18 mouse cellular contexts compared by ENCODE assay signal in genomic region chr15:11097967-11098702, GRCm38 (mm10). TPM values are rescaled to one million over a fixed set of nuclear protein-coding genes. Genes with fewer than 3 reads are reported as not detected.
DNase-seq lines count a peak whose midpoint lies in the region; ATAC-seq lines count a peak whose summit lies in the region.
"Had no signal": no experiment of that assay in that cellular context is flagged by ENCODE, and none has a peak within 500 bp of the region (broad histone marks: within the 10 kb centered on the region; RNA-seq: fewer than 3 reads in every experiment).

No protein-coding gene starts in this region.

- H3K4me2 ChIP-seq in kidney, embryonic 16.5 days (replicated peaks; ENCODE audit: low read depth, low read length): no peak overlapping the region
- H3K4me2 ChIP-seq in embryonic facial prominence, embryonic 13.5 days: no peak overlapping the region
- no peak overlapping the region for H3K4me2 ChIP-seq in hindbrain, embryonic 16.5 days (ENCODE audit: low read length)
- no peak overlapping the region for H3K4me2 ChIP-seq in neural tube, embryonic 13.5 days
- H3K4me2 ChIP-seq: forebrain, embryonic 12.5 days; heart, embryonic 12.5 days had no signal

- H3K9ac ChIP-seq in kidney, embryonic 16.5 days (replicated peaks; ENCODE audit: low read length): no peak overlapping the region
- H3K9ac ChIP-seq in embryonic facial prominence, embryonic 13.5 days: no peak overlapping the region
- no peak overlapping the region for H3K9ac ChIP-seq in hindbrain, embryonic 16.5 days (ENCODE audit: low read depth, low read length)
- no peak overlapping the region for H3K9ac ChIP-seq in neural tube, embryonic 13.5 days
- H3K9ac ChIP-seq: forebrain, embryonic 12.5 days; heart, embryonic 12.5 days had no signal

- WGBS in kidney, embryonic 16.5 days: 21% methylated on average over 4 of the region's 4 CpGs
- WGBS in embryonic facial prominence, embryonic 13.5 days: 50% methylated on average over 4 of the region's 4 CpGs
- 60% methylated on average over 4 of the region's 4 CpGs for WGBS in hindbrain, embryonic 16.5 days
- 54% methylated on average over 4 of the region's 4 CpGs for whole genome bisulfite sequencing in neural tube, embryonic 13.5 days

- H3K4me1 ChIP-seq in kidney, embryonic 16.5 days (ENCODE audit: insufficient read depth, low read length): 0 out of 2 replicates have a peak, but pooled peaks cover 8% of the 10 kb centered on the region
- peaks cover 10% of the 10 kb centered on the region; the same call in 1 of the 2 replicates for H3K4me1 ChIP-seq in embryonic facial prominence, embryonic 13.5 days
- H3K4me1 ChIP-seq in hindbrain, embryonic 16.5 days (ENCODE audit: control insufficient read depth, insufficient read depth, low read depth, low read length): 0 out of 2 replicates have a peak, but pooled peaks cover 2% of the 10 kb centered on the region
- H3K4me1 ChIP-seq in neural tube, embryonic 13.5 days (replicated peaks): peaks cover 18% of the 10 kb centered on the region
- H3K4me1 ChIP-seq: forebrain, embryonic 12.5 days; heart, embryonic 12.5 days had no signal

- no peak overlapping the region for H3K4me3 ChIP-seq in kidney, embryonic 16.5 days (ENCODE audit: low read length)
- no peak overlapping the region for H3K4me3 ChIP-seq in embryonic facial prominence, embryonic 13.5 days
- no peak overlapping the region for H3K4me3 ChIP-seq in hindbrain, embryonic 16.5 days (ENCODE audit: low read length)
- H3K4me3 ChIP-seq in neural tube, embryonic 13.5 days: no peak overlapping the region
- H3K4me3 ChIP-seq: forebrain, embryonic 12.5 days; gastrocnemius, adult 2 months; heart, embryonic 12.5 days had no signal

- no peak for DNase-seq in kidney, postnatal 10 days
- DNase-seq in adrenal gland, postnatal 36 days: no peak
- DNase-seq: gastrocnemius, adult 2 months; heart, postnatal 4 days; kidney, adult 18-20 months; liver; lung, adult 2 months; right cerebral cortex, postnatal 25 days; thymus, adult 18-20 months had no signal

- H3K36me3 ChIP-seq in kidney, embryonic 16.5 days (ENCODE audit: insufficient read depth, low read length): no peaks in the 10 kb centered on the region
- no peaks in the 10 kb centered on the region for H3K36me3 ChIP-seq in embryonic facial prominence, embryonic 13.5 days
- H3K36me3 ChIP-seq in hindbrain, embryonic 16.5 days (ENCODE audit: control insufficient read depth, insufficient read depth, low read length): no peaks in the 10 kb centered on the region
- no peaks in the 10 kb centered on the region for H3K36me3 ChIP-seq in neural tube, embryonic 13.5 days
- H3K36me3 ChIP-seq: forebrain, embryonic 12.5 days; heart, embryonic 12.5 days had no signal

- H3K27me3 ChIP-seq in kidney, embryonic 16.5 days (ENCODE audit: insufficient read depth, low read length): no peaks in the 10 kb centered on the region
- no peaks in the 10 kb centered on the region for H3K27me3 ChIP-seq in embryonic facial prominence, embryonic 13.5 days
- H3K27me3 ChIP-seq in hindbrain, embryonic 16.5 days (replicated peaks; ENCODE audit: control insufficient read depth, insufficient read depth, low read length): no peaks in the 10 kb centered on the region
- H3K27me3 ChIP-seq in neural tube, embryonic 13.5 days: no peaks in the 10 kb centered on the region
- H3K27me3 ChIP-seq: forebrain, embryonic 12.5 days; heart, embryonic 12.5 days had no signal

- ATAC-seq in kidney, embryonic 16.5 days (ENCODE audit: low FRiP score, low TSS enrichment): peak; percentile 87
- no peak for ATAC-seq in embryonic facial prominence, embryonic 13.5 days (ENCODE audit: insufficient number of reproducible peaks, insufficient read depth, low FRiP score, low TSS enrichment, low read depth)
- peak; percentile 45; the same call in 1 of the 2 replicates for ATAC-seq in hindbrain, embryonic 16.5 days
- ATAC-seq in neural tube, embryonic 13.5 days (ENCODE audit: low read depth): no peak
- no peak for ATAC-seq in megakaryocyte-erythroid progenitor cell, adult 5-6 weeks (replicated peaks; ENCODE audit: low FRiP score, low TSS enrichment, poor library complexity, severe bottlenecking)
- ATAC-seq: CD4-positive, CD25-positive, alpha-beta regulatory T cell, adult 4 months had no signal

- H3K27ac ChIP-seq in kidney, embryonic 16.5 days (ENCODE audit: low read length): peak overlapping the region; percentile 61; the same call in 1 of the 2 replicates
- H3K27ac ChIP-seq in embryonic facial prominence, embryonic 13.5 days: peak overlapping the region; percentile 24; the same call in 1 of the 2 replicates
- H3K27ac ChIP-seq in hindbrain, embryonic 16.5 days (ENCODE audit: low read depth, low read length): no peak overlapping the region
- H3K27ac ChIP-seq in neural tube, embryonic 13.5 days (replicated peaks): peak overlapping the region; percentile 42
- H3K27ac ChIP-seq: forebrain, embryonic 12.5 days; gastrocnemius, adult 2 months had no signal

- no peaks in the 10 kb centered on the region for H3K9me3 ChIP-seq in kidney, embryonic 16.5 days (ENCODE audit: low read length)
- H3K9me3 ChIP-seq in embryonic facial prominence, embryonic 13.5 days: no peaks in the 10 kb centered on the region
- no peaks in the 10 kb centered on the region for H3K9me3 ChIP-seq in hindbrain, embryonic 16.5 days (ENCODE audit: control insufficient read depth, low read length)
- H3K9me3 ChIP-seq in neural tube, embryonic 13.5 days: no peaks in the 10 kb centered on the region
- H3K9me3 ChIP-seq: forebrain, embryonic 12.5 days; heart, embryonic 12.5 days had no signal

RNA-seq across cellular contexts. Expression of gene Adamts12, which starts 33.5 kb away (rescaled TPM):
- polyA plus RNA-seq in kidney, embryonic 16.5 days (2015; fragmentation: Nextera tagmentation; extraction: Ambion mirVana): 3.6 and 3.8 TPM in 2 replicates
- polyA plus RNA-seq in embryonic facial prominence, embryonic 13.5 days (2015; fragmentation: Nextera tagmentation; extraction: Ambion mirVana): 6.0 and 6.6 TPM in 2 replicates
- 1.6 and 2.3 TPM in 2 replicates for polyA plus RNA-seq in hindbrain, embryonic 16.5 days (2015; fragmentation: Nextera tagmentation; extraction: Ambion mirVana)
- 2.0 and 2.2 TPM in 2 replicates for polyA plus RNA-seq in neural tube, embryonic 13.5 days (2015; fragmentation: Nextera tagmentation; extraction: Ambion mirVana)
- 1 to 10 TPM; 5.8 to 9.1 TPM for total RNA-seq in adrenal gland, postnatal 36 days (2021)
- total RNA-seq in megakaryocyte-erythroid progenitor cell, adult 5-6 weeks (2014; fragmentation: Nextera tagmentation): not detected in 2 replicates
- total RNA-seq in megakaryocyte-erythroid progenitor cell, adult 5-6 weeks (2017): 0.05 and 0.30 TPM in 2 replicates
- total RNA-seq: megakaryocyte, adult 5-6 weeks had no signal

Comparison
In these comparisons a context has a peak if more than half of its experiments do, and no peak if none do; other contexts are left out.
1. ATAC-seq: peak in kidney, embryonic 16.5 days (single experiment) and hindbrain, embryonic 16.5 days (single experiment); none in embryonic facial prominence, embryonic 13.5 days (single experiment), neural tube, embryonic 13.5 days (single experiment) and megakaryocyte-erythroid progenitor cell, adult 5-6 weeks (single experiment).